Mouse (Mus musculus) embryonic fibroblast, embryonic 13.5 days (primary cell): ENCODE data around the gene Pik3r5.

Experiments
- CTCF ChIP-seq: IDR thresholded peaks from 2 replicates; pipeline ENCODE4 v1.5.1; 2011; ENCODE audit warnings: mild to moderate bottlenecking, control low read depth, low read length, moderate library complexity, borderline replicate concordance; ENCODE audit not compliant: insufficient read depth
- POLR2A ChIP-seq: IDR thresholded peaks from 2 replicates; pipeline ENCODE4 v1.6.1; 2011; ENCODE audit warnings: low read depth, mild to moderate bottlenecking, control low read depth, low read length, moderate library complexity

- TF ChIP-seq CTCF (no peak), POLR2A (no peak)
Observed at GRCm38 (mm10) chr11:68464260-68464659, 32.3 kb downstream of the Pik3r5 start.
